Mouse (Mus musculus) stomach, postnatal 0 days (tissue): Measurements from ENCODE around the gene Atp13a1. TPM values are rescaled to one million over a fixed set of nuclear protein-coding genes. Genes with fewer than 3 reads are reported as not detected.
A peak's percentile ranks its signal among the peaks of the same experiment; 100 is the strongest.

Experiments used
- ATAC-seq: fragments of 200-750 bp; cut with Nextera tagmentation; 2 replicates; pipeline ENCODE4 v1.8.0; 2017; ENCODE audit not compliant: low FRiP score, low TSS enrichment
- DNase-seq: peaks from one replicate; pipeline ENCODE4 v3.0.0-alpha.2; 2016; ENCODE audit warnings: low spot score
- H3K27ac ChIP-seq: fragments of 300-500 bp; sonication (generic); replicated peaks from 2 replicates; pipeline ENCODE4 v1.5.1; 2014; ENCODE audit warnings: mild to moderate bottlenecking, control low read depth
- H3K27me3 ChIP-seq: fragments of 300-500 bp; sonication (generic); 2 replicates; pipeline ENCODE4 v1.6.1; 2014; ENCODE audit warnings: low read length; ENCODE audit not compliant: control insufficient read depth, insufficient read depth
- H3K36me3 ChIP-seq: fragments of 300-500 bp; sonication (generic); 2 replicates; pipeline ENCODE4 v1.6.1; 2014; ENCODE audit warnings: low read length, mixed read lengths; ENCODE audit not compliant: control insufficient read depth, insufficient read depth
- H3K4me1 ChIP-seq: fragments of 300-500 bp; sonication (generic); replicated peaks from 2 replicates; pipeline ENCODE4 v1.6.1; 2014; ENCODE audit warnings: antibody characterized with exemption; ENCODE audit not compliant: control insufficient read depth, insufficient read depth
- H3K4me2 ChIP-seq: fragments of 300-500 bp; sonication (generic); replicated peaks from 2 replicates; pipeline ENCODE4 v1.6.1; 2014; ENCODE audit warnings: low read depth, mild to moderate bottlenecking, control low read depth, moderate library complexity
- H3K4me3 ChIP-seq: fragments of 300-500 bp; sonication (generic); 2 replicates; pipeline ENCODE4 v1.5.1; 2014; ENCODE audit warnings: low read depth, low read length, control low read depth
- H3K9ac ChIP-seq: fragments of 300-500 bp; sonication (generic); 2 replicates; pipeline ENCODE4 v1.6.1; 2014; ENCODE audit warnings: mild to moderate bottlenecking, low read length, control low read depth, mixed read lengths
- H3K9me3 ChIP-seq: fragments of 300-500 bp; sonication (generic); 2 replicates; pipeline ENCODE4 v1.6.1; 2016; ENCODE audit warnings: low read length; ENCODE audit not compliant: control insufficient read depth
- CTCF ChIP-seq: IDR thresholded peaks from 2 replicates; pipeline ENCODE4 v1.5.1; 2016; ENCODE audit warnings: antibody characterized with exemption, low read depth, mild to moderate bottlenecking, moderate library complexity
- EP300 ChIP-seq: optimal IDR thresholded peaks from 2 replicates; pipeline ENCODE3; 2016; ENCODE audit warnings: antibody characterized with exemption
- WGBS: fragments of 180-500 bp; shearing (Covaris S2); extraction: QIAGEN DNeasy Blood & Tissue Kit; methylation state at CpG from one replicate; pipeline ENCODE4 v1.1.7; 2014; 5-methylcytosine and 5-hydroxymethylcytosine counted together
- polyA plus RNA-seq: library from polyadenylated mRNA; unstranded; fragments of >200 nt; fragmentation: Nextera tagmentation; extraction: Ambion mirVana; gene quantifications from 2 replicates; pipeline ENCODE4 v1.2.1, GENCODE M21; 2015

Gene Atp13a1
- polyA plus RNA-seq, 1 experiment from 2014 or later = 19.4 TPM

GRCm38 (mm10) chr8:69808094-69808863 lies 17.3 kb downstream of the Atp13a1 start, which contains the start of gene Gmip:
Gene Gmip, plus strand, starts transcription at chr8:69808679.
- WGBS = 7% methylated on average over 27 of the region's 28 CpGs
- Histone ChIP-seq H3K4me1 (no peaks in the 10 kb centered on the region), H3K27me3 (no peaks in the 10 kb centered on the region), H3K9me3 (no peaks in the 10 kb centered on the region), H3K27ac (peak within 1 kb of the TSS; percentile 35; the same call in 1 of the 2 replicates), H3K4me3 (peak within 1 kb of the TSS; percentile 62), H3K36me3 (peaks cover 31% of the 10 kb centered on the region), H3K9ac (peak within 1 kb of the TSS; percentile 75), H3K4me2 (peak within 1 kb of the TSS; percentile 96)
- no peak for TF ChIP-seq EP300
- TF ChIP-seq CTCF = no peak
- ATAC-seq (peak; percentile 81), DNase-seq (peak; percentile 91)

DNA sequence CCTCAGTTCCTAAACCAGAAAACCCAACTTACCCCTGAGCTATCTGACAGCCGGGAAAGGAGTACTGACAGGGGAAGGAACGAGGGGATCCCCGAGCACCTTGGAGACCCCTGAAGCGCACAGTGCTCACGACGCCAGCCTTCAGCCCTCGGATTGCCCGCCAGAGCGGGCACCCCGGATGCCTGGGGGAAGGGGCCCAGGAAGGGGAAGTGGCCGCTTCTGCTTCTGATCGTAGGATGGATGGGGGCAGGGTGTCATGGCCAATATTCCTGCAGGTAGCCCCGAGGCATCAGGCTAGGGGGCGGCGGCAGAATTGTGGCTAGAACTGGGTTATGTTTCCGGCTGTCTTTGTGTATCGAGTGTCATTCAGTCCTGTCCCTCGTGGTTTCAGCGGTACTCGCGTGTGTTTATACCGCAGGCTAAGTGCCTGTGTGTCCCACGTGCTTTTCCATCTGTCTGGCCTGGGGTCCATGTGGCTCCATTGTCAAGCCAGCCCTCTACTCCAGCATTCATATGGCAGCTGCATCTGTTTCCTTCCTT lies 18.0 kb downstream of the Atp13a1 start:
- Histone ChIP-seq H3K27ac (peak overlapping the region; percentile 8; the same call in 1 of the 2 replicates), H3K4me3 (peak overlapping the region; percentile 62), H3K4me1 (no peaks in the 10 kb centered on the region), H3K9me3 (no peaks in the 10 kb centered on the region), H3K9ac (peak overlapping the region; percentile 75), H3K27me3 (no peaks in the 10 kb centered on the region), H3K36me3 (peaks cover 28% of the 10 kb centered on the region), H3K4me2 (peak overlapping the region; percentile 96)
- DNase-seq (peak; percentile 43), ATAC-seq (peak; percentile 30)
- 1% methylated on average over 23 of the region's 23 CpGs for WGBS
- TF ChIP-seq EP300 (no peak), CTCF (no peak)

DNA sequence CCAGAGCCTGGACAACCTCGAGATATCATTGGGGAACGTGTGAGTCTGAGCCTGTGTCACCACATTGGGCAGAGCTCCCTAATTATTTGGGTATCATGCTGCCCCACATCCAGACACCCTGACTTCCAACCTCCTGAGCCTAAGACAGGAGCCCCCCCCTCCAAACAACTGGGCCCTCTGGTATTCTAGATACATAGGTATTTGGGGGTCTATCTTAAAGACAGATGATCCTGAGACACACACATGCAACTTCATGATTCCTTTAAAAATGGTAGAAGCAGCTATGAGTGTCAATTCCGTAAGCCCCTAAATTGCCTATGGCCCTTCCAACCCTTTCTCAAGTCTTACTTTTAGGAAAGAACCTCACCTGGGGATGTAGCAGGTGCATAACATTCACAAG lies 18.9 kb downstream of the Atp13a1 start:
- Histone ChIP-seq H3K4me1 (no peaks in the 10 kb centered on the region), H3K4me3 (no peak overlapping the region), H3K4me2 (no peak overlapping the region), H3K36me3 (peaks cover 26% of the 10 kb centered on the region), H3K9me3 (no peaks in the 10 kb centered on the region), H3K9ac (no peak overlapping the region), H3K27me3 (no peaks in the 10 kb centered on the region), H3K27ac (no peak overlapping the region)
- TF ChIP-seq EP300 = no peak
- no peak for TF ChIP-seq CTCF
- no peak for ATAC-seq
- no peak for DNase-seq
- 59% methylated on average over 3 of the region's 3 CpGs for WGBS

- WGBS = 92% methylated on average over 2 of the region's 2 CpGs
- TF ChIP-seq EP300 = no peak
- TF ChIP-seq CTCF = no peak
- Histone ChIP-seq H3K4me2 (no peak overlapping the region), H3K36me3 (peaks cover 5% of the 10 kb centered on the region), H3K4me1 (no peaks in the 10 kb centered on the region), H3K9me3 (no peaks in the 10 kb centered on the region), H3K4me3 (no peak overlapping the region), H3K9ac (no peak overlapping the region), H3K27me3 (no peaks in the 10 kb centered on the region), H3K27ac (no peak overlapping the region)
- DNase-seq (no peak), ATAC-seq (no peak)
Observed at GRCm38 (mm10) chr8:69814881-69815280, 23.9 kb downstream of the Atp13a1 start.

DNA sequence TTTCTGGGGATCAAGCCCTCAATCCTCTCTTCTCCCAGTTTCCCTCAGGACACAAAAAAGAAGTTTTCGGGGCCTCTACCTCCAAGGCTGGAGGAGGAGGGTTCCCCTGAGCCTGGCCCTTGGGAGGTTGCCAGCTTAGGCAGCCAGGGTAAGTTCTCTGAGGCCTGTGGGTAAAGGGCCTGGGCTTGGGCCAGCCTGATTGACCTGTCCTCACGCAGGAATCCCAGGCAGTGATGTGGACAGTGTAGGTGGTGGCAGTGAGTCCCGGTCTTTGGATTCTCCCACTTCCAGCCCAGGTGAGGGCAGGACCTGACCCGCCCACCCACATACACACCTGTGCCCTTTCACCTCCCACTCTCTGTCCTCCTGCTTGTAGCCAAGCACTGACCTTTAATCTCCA lies 24.4 kb downstream of the Atp13a1 start:
- ATAC-seq = no peak

DNA sequence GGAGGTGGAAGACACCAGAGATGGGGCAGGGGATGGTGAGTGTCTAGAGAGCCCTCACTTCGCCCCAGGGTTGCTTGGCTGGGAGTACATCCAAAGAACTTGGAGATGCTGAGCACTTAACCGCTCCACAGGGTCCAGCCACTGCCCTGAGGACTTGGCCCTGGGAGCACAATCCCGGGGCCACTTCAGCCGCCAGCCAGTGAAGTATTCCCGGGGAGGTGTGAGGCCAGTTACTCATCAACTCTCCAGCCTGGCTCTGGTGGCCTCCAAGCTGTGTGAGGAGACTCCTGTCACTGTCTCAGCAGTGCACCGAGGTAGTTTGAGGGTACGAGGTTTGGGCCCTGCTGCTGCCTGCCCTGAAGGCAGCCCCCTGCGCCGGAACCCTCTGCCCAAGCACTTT lies 29.5 kb downstream of the Atp13a1 start:
- Histone ChIP-seq H3K4me1 (no peaks in the 10 kb centered on the region), H3K9ac (no peak overlapping the region), H3K4me3 (no peak overlapping the region), H3K4me2 (no peak overlapping the region), H3K27ac (no peak overlapping the region), H3K9me3 (no peaks in the 10 kb centered on the region), H3K27me3 (no peaks in the 10 kb centered on the region), H3K36me3 (peaks cover 3% of the 10 kb centered on the region; the same call in 1 of the 2 replicates)
- DNase-seq (no peak), ATAC-seq (no peak)
- 81% methylated on average over 9 of the region's 9 CpGs for whole genome bisulfite sequencing
- TF ChIP-seq CTCF (no peak), EP300 (no peak)

More for the DNA sequence above, 24.4 kb downstream of the Atp13a1 start:
- Histone ChIP-seq H3K36me3 (peaks cover 5% of the 10 kb centered on the region), H3K27me3 (no peaks in the 10 kb centered on the region), H3K4me2 (no peak overlapping the region), H3K9ac (no peak overlapping the region), H3K4me1 (no peaks in the 10 kb centered on the region), H3K4me3 (no peak overlapping the region), H3K9me3 (no peaks in the 10 kb centered on the region), H3K27ac (no peak overlapping the region)
- TF ChIP-seq EP300 (no peak), CTCF (no peak)
- 92% methylated on average over 4 of the region's 4 CpGs for WGBS
- DNase-seq = no peak
